Comparison of ENCODE assay signal across 14 mouse cellular contexts in genomic region chr14:48668761-48669303, GRCm38 (mm10). TPM values are rescaled to one million over a fixed set of nuclear protein-coding genes. Genes with fewer than 3 reads are reported as not detected.
DNase-seq lines count a peak whose midpoint lies in the region; ATAC-seq and TF ChIP-seq lines count a peak whose summit lies in the region.
"Had no signal": no experiment of that assay in that cellular context is flagged by ENCODE, and none has a peak within 500 bp of the region (broad histone marks: within the 10 kb centered on the region; RNA-seq: fewer than 3 reads in every experiment).

No protein-coding gene starts in this region.

- H3K27ac ChIP-seq in cerebellum, adult 2 months (ENCODE audit: insufficient read depth, low read length): peak overlapping the region; percentile 51
- peak overlapping the region; percentile 85 for H3K27ac ChIP-seq in forebrain, embryonic 11.5 days (ENCODE audit: low read depth, low read length)
- no peak overlapping the region for H3K27ac ChIP-seq in limb, embryonic 11.5 days (replicated peaks; ENCODE audit: low read depth, low read length)
- no peak overlapping the region for H3K27ac ChIP-seq in layer of hippocampus, adult 2 months
- H3K27ac ChIP-seq: neural tube, embryonic 13.5 days had no signal

- peaks cover 4% of the 10 kb centered on the region; the same call in 1 of the 2 replicates for H3K27me3 ChIP-seq in cerebellum, adult 2 months (ENCODE audit: control insufficient read depth, insufficient read depth, low read length)
- H3K27me3 ChIP-seq in forebrain, embryonic 11.5 days (ENCODE audit: control insufficient read depth, insufficient read depth, low read length): peaks cover 26% of the 10 kb centered on the region
- peaks cover 69% of the 10 kb centered on the region for H3K27me3 ChIP-seq in limb, embryonic 11.5 days (ENCODE audit: control insufficient read depth, insufficient read depth, low read length)

- no peak for TF ChIP-seq CTCF in cerebellum, adult 2 months (IDR thresholded peaks at IDR 0.05; ENCODE audit: borderline replicate concordance, insufficient read depth, low read depth, low read length)
- no peak for TF ChIP-seq CTCF in layer of hippocampus, adult 2 months (conservative IDR thresholded peaks at IDR 0.05)

- no peaks in the 10 kb centered on the region for H3K36me3 ChIP-seq in forebrain, embryonic 11.5 days (ENCODE audit: control insufficient read depth, insufficient read depth, low read length)
- H3K36me3 ChIP-seq in limb, embryonic 11.5 days (ENCODE audit: control insufficient read depth, insufficient read depth, low read length): no peaks in the 10 kb centered on the region
- H3K36me3 ChIP-seq: neural tube, embryonic 13.5 days had no signal

- peak overlapping the region; percentile 65 for H3K9ac ChIP-seq in forebrain, embryonic 11.5 days (ENCODE audit: low read length)
- H3K9ac ChIP-seq in limb, embryonic 11.5 days (ENCODE audit: low read length): no peak overlapping the region
- H3K9ac ChIP-seq: neural tube, embryonic 13.5 days had no signal

- no peaks in the 10 kb centered on the region for H3K4me1 ChIP-seq in cerebellum, adult 2 months (ENCODE audit: control insufficient read depth, insufficient read depth, low read length)
- H3K4me1 ChIP-seq in forebrain, embryonic 11.5 days (replicated peaks; ENCODE audit: control insufficient read depth, insufficient read depth, low read length): peaks cover 19% of the 10 kb centered on the region
- peaks cover 3% of the 10 kb centered on the region; the same call in 1 of the 2 replicates for H3K4me1 ChIP-seq in limb, embryonic 11.5 days (ENCODE audit: control insufficient read depth, insufficient read depth, low read length)

- peak; percentile 45 for ATAC-seq in forebrain, embryonic 11.5 days (replicated peaks; ENCODE audit: low FRiP score)
- peak; percentile 46 for ATAC-seq in limb, embryonic 11.5 days (ENCODE audit: insufficient number of reproducible peaks, low FRiP score, low TSS enrichment, low read depth)
- ATAC-seq: activated CD4-positive, CD25-positive, alpha-beta regulatory T cell, adult 4 months had no signal

- peak; percentile 32 to 63 for DNase-seq in cerebellum, adult 2 months
- DNase-seq in cerebellum, postnatal 4 days (ENCODE audit: low spot score in 2 of 2): no peak
- DNase-seq in R1 (ENCODE audit: low read depth, low spot score): peak; percentile 50
- DNase-seq in forebrain, embryonic 11.5 days (ENCODE audit: low spot score): peak; percentile 82
- peak; percentile 75 for DNase-seq in limb, embryonic 11.5 days (ENCODE audit: low spot score)
- DNase-seq in adrenal gland, adult 8-10 months: no peak
- no peak for DNase-seq in layer of hippocampus, adult 2 months (ENCODE audit: low spot score in 2 of 2)
- no peak for DNase-seq in spleen, postnatal 10 days (ENCODE audit: low spot score in 2 of 2)
- DNase-seq: liver had no signal

- H3K4me2 ChIP-seq in forebrain, embryonic 11.5 days (ENCODE audit: low read depth, low read length, severe bottlenecking): peak overlapping the region; percentile 50
- no peak overlapping the region for H3K4me2 ChIP-seq in limb, embryonic 11.5 days (ENCODE audit: low read depth, severe bottlenecking)
- H3K4me2 ChIP-seq: neural tube, embryonic 13.5 days had no signal

- peak overlapping the region; percentile 3 for H3K4me3 ChIP-seq in cerebellum, adult 2 months (replicated peaks; ENCODE audit: insufficient read depth, low read depth, low read length)
- peak overlapping the region; percentile 25 for H3K4me3 ChIP-seq in forebrain, embryonic 11.5 days (ENCODE audit: low read depth, low read length)
- H3K4me3 ChIP-seq in limb, embryonic 11.5 days (ENCODE audit: low read depth, low read length): no peak overlapping the region
- no peak overlapping the region for H3K4me3 ChIP-seq in layer of hippocampus, adult 2 months
- H3K4me3 ChIP-seq: erythroblast, embryonic 14.5 days; neural tube, embryonic 13.5 days had no signal

- no peak for TF ChIP-seq POLR2A in cerebellum, adult 2 months (IDR thresholded peaks at IDR 0.05; ENCODE audit: borderline replicate concordance, insufficient read depth, low read length)

- no peaks in the 10 kb centered on the region for H3K9me3 ChIP-seq in forebrain, embryonic 11.5 days (ENCODE audit: control insufficient read depth, low read length)
- no peaks in the 10 kb centered on the region for H3K9me3 ChIP-seq in limb, embryonic 11.5 days (ENCODE audit: control insufficient read depth, low read length)
- H3K9me3 ChIP-seq: neural tube, embryonic 13.5 days had no signal

- whole genome bisulfite sequencing in cerebellum, adult 2 months: 36% methylated on average over 29 of the region's 29 CpGs
- WGBS in forebrain, embryonic 11.5 days: under 1% methylated on average over 29 of the region's 29 CpGs
- WGBS in limb, embryonic 11.5 days: under 1% methylated on average over 29 of the region's 29 CpGs

RNA-seq across cellular contexts. Expression of gene Otx2, which starts 4.8 kb away (rescaled TPM):
- 9.9 and 13.8 TPM in 2 replicates for polyA plus RNA-seq in cerebellum, adult 2 months (2012; rRNA removed)
- 73.3 and 78.7 TPM in 2 replicates for polyA plus RNA-seq in forebrain, embryonic 11.5 days (2014; fragmentation: Nextera tagmentation; extraction: Ambion mirVana)
- not detected in 2 replicates for polyA plus RNA-seq in limb, embryonic 11.5 days (2014; fragmentation: Nextera tagmentation; extraction: Ambion mirVana)
- not detected for total RNA-seq in adrenal gland, adult 8-10 months (2022)
- under 1 TPM; 0.32 to 0.97 TPM for total RNA-seq in layer of hippocampus, adult 2 months (2021)
- total RNA-seq: heart, postnatal 25 days had no signal
- polyA plus RNA-seq: erythroblast, embryonic 14.5 days; neural tube, embryonic 13.5 days; testis, adult 2 months had no signal

Comparison
In these comparisons a context has a peak if more than half of its experiments do, and no peak if none do; other contexts are left out.
1. DNase-seq: peak in cerebellum, adult 2 months (2 of 2), R1 (single experiment), forebrain, embryonic 11.5 days (single experiment) and limb, embryonic 11.5 days (single experiment); none in cerebellum, postnatal 4 days (0 of 2), adrenal gland, adult 8-10 months (single experiment), layer of hippocampus, adult 2 months (0 of 2) and spleen, postnatal 10 days (0 of 2).
2. H3K27ac ChIP-seq: peak in cerebellum, adult 2 months (single experiment) and forebrain, embryonic 11.5 days (single experiment); none in limb, embryonic 11.5 days (single experiment) and layer of hippocampus, adult 2 months (single experiment).
3. H3K4me3 ChIP-seq: peak in cerebellum, adult 2 months (single experiment) and forebrain, embryonic 11.5 days (single experiment); none in limb, embryonic 11.5 days (single experiment) and layer of hippocampus, adult 2 months (single experiment).
4. RNA of gene Otx2, which starts 4.8 kb away (polyA plus RNA-seq): 73.3 to 78.7 TPM in forebrain, embryonic 11.5 days and 9.9 to 13.8 TPM in cerebellum, adult 2 months; not detected in limb, embryonic 11.5 days; every median in the first group is over 10 times any median in the second.